Mouse (Mus musculus): ENCODE results near the gene Rab13. TPM values are rescaled to one million over a fixed set of nuclear protein-coding genes. Genes with fewer than 3 reads are reported as not detected.
"Not testable (repeated sequence)": the region's sequence is repeated elsewhere in the genome, so short reads cannot be mapped to it uniquely, and the experiment has no call there.

Gene Rab13
- polyA plus RNA-seq, 1 experiment, result 0.12 TPM

GRCm38 (mm10) chr3:90242984-90243775 is 29.7 kb downstream of the Rab13 start, which contains the start of gene Creb3l4:
Creb3l4 (minus strand) TSS chr3:90243512.
- Histone ChIP-seq H3K36me3 (ENCODE audit: control insufficient read depth) (no peaks in the 10 kb centered on the region), H3K9me3 (ENCODE audit: control insufficient read depth, low read length) (no peaks in the 10 kb centered on the region), H3K4me1 (ENCODE audit: control insufficient read depth) (peaks cover 35% of the 10 kb centered on the region), H3K27me3 (ENCODE audit: control insufficient read depth) (no peaks in the 10 kb centered on the region), H3K4me3 (replicated peaks) (peak within 1 kb of the TSS; percentile 40)
- TF ChIP-seq GATA1 (IDR thresholded peaks at IDR 0.05; ENCODE audit: low read length), result no peak
- TF ChIP-seq TAL1 (IDR thresholded peaks at IDR 0.05; ENCODE audit: low read length), result no peak

- peaks cover 46% of the 10 kb centered on the region for H3K4me1 ChIP-seq (ENCODE audit: control insufficient read depth)
- H3K9me3 ChIP-seq (ENCODE audit: control insufficient read depth, low read length), result no peaks in the 10 kb centered on the region
- H3K27me3 ChIP-seq (ENCODE audit: control insufficient read depth), result no peaks in the 10 kb centered on the region
- no peak overlapping the region for H3K4me3 ChIP-seq (replicated peaks)
- no peaks in the 10 kb centered on the region; the same call in 1 of the 2 replicates for H3K36me3 ChIP-seq (ENCODE audit: control insufficient read depth)
- TF ChIP-seq TAL1 (IDR thresholded peaks at IDR 0.05; ENCODE audit: low read length), result no peak
- TF ChIP-seq GATA1 (IDR thresholded peaks at IDR 0.05; ENCODE audit: low read length), result no peak
Measured at GRCm38 (mm10) chr3:90245406-90245805, 31.9 kb downstream of the Rab13 start.

GRCm38 (mm10) chr3:90247630-90247959 is 34.1 kb downstream of the Rab13 start:
- peak overlapping the region; percentile 77 for H3K4me3 ChIP-seq (replicated peaks)
- H3K36me3 ChIP-seq (ENCODE audit: control insufficient read depth), result peaks cover 13% of the 10 kb centered on the region
- no peaks in the 10 kb centered on the region for H3K9me3 ChIP-seq (ENCODE audit: control insufficient read depth, low read length)
- no peaks in the 10 kb centered on the region for H3K27me3 ChIP-seq (ENCODE audit: control insufficient read depth)
- H3K4me1 ChIP-seq (ENCODE audit: control insufficient read depth), result peaks cover 36% of the 10 kb centered on the region
- TF ChIP-seq TAL1 (IDR thresholded peaks at IDR 0.05; ENCODE audit: low read length) (no peak), GATA1 (IDR thresholded peaks at IDR 0.05; ENCODE audit: low read length) (no peak)

GRCm38 (mm10) chr3:90247960-90248745 is 34.7 kb downstream of the Rab13 start, which contains the start of gene Slc39a1:
Slc39a1 (plus strand) TSS chr3:90248172.
- TF ChIP-seq GATA1 (IDR thresholded peaks at IDR 0.05; ENCODE audit: low read length) (no peak), TAL1 (IDR thresholded peaks at IDR 0.05; ENCODE audit: low read length) (no peak)
- peaks cover 13% of the 10 kb centered on the region for H3K36me3 ChIP-seq (ENCODE audit: control insufficient read depth)

GRCm38 (mm10) chr3:90248746-90249100 is 35.2 kb downstream of the Rab13 start:
- no peaks in the 10 kb centered on the region for H3K27me3 ChIP-seq (ENCODE audit: control insufficient read depth)
- peaks cover 26% of the 10 kb centered on the region for H3K4me1 ChIP-seq (ENCODE audit: control insufficient read depth)
- H3K9me3 ChIP-seq (ENCODE audit: control insufficient read depth, low read length), result no peaks in the 10 kb centered on the region
- TF ChIP-seq TAL1 (IDR thresholded peaks at IDR 0.05; ENCODE audit: low read length), result no peak
- TF ChIP-seq GATA1 (IDR thresholded peaks at IDR 0.05; ENCODE audit: low read length), result no peak
- peaks cover 13% of the 10 kb centered on the region for H3K36me3 ChIP-seq (ENCODE audit: control insufficient read depth)
- H3K4me3 ChIP-seq (replicated peaks), result peak overlapping the region; percentile 77

More at GRCm38 (mm10) chr3:90247960-90248745, 34.7 kb downstream of the Rab13 start, which contains the start of gene Slc39a1:
- H3K9me3 ChIP-seq (ENCODE audit: control insufficient read depth, low read length), result no peaks in the 10 kb centered on the region
- H3K4me1 ChIP-seq (ENCODE audit: control insufficient read depth), result peaks cover 31% of the 10 kb centered on the region
- H3K4me3 ChIP-seq (replicated peaks), result peak within 1 kb of the TSS; percentile 77
- H3K27me3 ChIP-seq (ENCODE audit: control insufficient read depth), result no peaks in the 10 kb centered on the region

GRCm38 (mm10) chr3:90250791-90251190 is 37.3 kb downstream of the Rab13 start:
- H3K36me3 ChIP-seq (ENCODE audit: control insufficient read depth), result peaks cover 13% of the 10 kb centered on the region

GRCm38 (mm10) chr3:90251731-90252226 is 38.3 kb downstream of the Rab13 start:
- H3K36me3 ChIP-seq (ENCODE audit: control insufficient read depth), result peaks cover 14% of the 10 kb centered on the region
- H3K4me3 ChIP-seq (replicated peaks); H3K9me3 ChIP-seq (ENCODE audit: control insufficient read depth, low read length); H3K27me3 ChIP-seq (ENCODE audit: control insufficient read depth): not testable (repeated sequence)
- peaks cover 41% of the 10 kb centered on the region for H3K4me1 ChIP-seq (ENCODE audit: control insufficient read depth)

More at GRCm38 (mm10) chr3:90250791-90251190, 37.3 kb downstream of the Rab13 start:
- TF ChIP-seq TAL1 (IDR thresholded peaks at IDR 0.05; ENCODE audit: low read length) (no peak), GATA1 (IDR thresholded peaks at IDR 0.05; ENCODE audit: low read length) (no peak)
- Histone ChIP-seq H3K4me3 (replicated peaks) (no peak overlapping the region), H3K9me3 (ENCODE audit: control insufficient read depth, low read length) (no peaks in the 10 kb centered on the region), H3K27me3 (ENCODE audit: control insufficient read depth) (no peaks in the 10 kb centered on the region), H3K4me1 (ENCODE audit: control insufficient read depth) (peaks cover 39% of the 10 kb centered on the region)

GRCm38 (mm10) chr3:90252659-90253058 is 39.2 kb downstream of the Rab13 start:
- not testable (repeated sequence) for H3K4me3 ChIP-seq (replicated peaks); H3K27me3 ChIP-seq (ENCODE audit: control insufficient read depth); H3K9me3 ChIP-seq (ENCODE audit: control insufficient read depth, low read length)
- Histone ChIP-seq H3K4me1 (ENCODE audit: control insufficient read depth) (peaks cover 40% of the 10 kb centered on the region), H3K36me3 (ENCODE audit: control insufficient read depth) (peaks cover 23% of the 10 kb centered on the region)

GRCm38 (mm10) chr3:90253174-90253573 is 39.7 kb downstream of the Rab13 start:
- Histone ChIP-seq H3K4me1 (ENCODE audit: control insufficient read depth) (peaks cover 38% of the 10 kb centered on the region), H3K36me3 (ENCODE audit: control insufficient read depth) (peaks cover 26% of the 10 kb centered on the region)
- not testable (repeated sequence) for H3K27me3 ChIP-seq (ENCODE audit: control insufficient read depth); H3K4me3 ChIP-seq (replicated peaks); H3K9me3 ChIP-seq (ENCODE audit: control insufficient read depth, low read length)
